Mouse (Mus musculus) urinary bladder, postnatal 10 days (tissue): ENCODE results near the gene Tgds.
"Not testable (repeated sequence)": the region's sequence is repeated elsewhere in the genome, so short reads cannot be mapped to it uniquely, and the experiment has no call there.

ENCODE experiments used
- DNase-seq: peaks from one replicate; pipeline ENCODE4 v3.0.0; 2022; ENCODE audit warnings: low spot score

The Tgds gene

DNA sequence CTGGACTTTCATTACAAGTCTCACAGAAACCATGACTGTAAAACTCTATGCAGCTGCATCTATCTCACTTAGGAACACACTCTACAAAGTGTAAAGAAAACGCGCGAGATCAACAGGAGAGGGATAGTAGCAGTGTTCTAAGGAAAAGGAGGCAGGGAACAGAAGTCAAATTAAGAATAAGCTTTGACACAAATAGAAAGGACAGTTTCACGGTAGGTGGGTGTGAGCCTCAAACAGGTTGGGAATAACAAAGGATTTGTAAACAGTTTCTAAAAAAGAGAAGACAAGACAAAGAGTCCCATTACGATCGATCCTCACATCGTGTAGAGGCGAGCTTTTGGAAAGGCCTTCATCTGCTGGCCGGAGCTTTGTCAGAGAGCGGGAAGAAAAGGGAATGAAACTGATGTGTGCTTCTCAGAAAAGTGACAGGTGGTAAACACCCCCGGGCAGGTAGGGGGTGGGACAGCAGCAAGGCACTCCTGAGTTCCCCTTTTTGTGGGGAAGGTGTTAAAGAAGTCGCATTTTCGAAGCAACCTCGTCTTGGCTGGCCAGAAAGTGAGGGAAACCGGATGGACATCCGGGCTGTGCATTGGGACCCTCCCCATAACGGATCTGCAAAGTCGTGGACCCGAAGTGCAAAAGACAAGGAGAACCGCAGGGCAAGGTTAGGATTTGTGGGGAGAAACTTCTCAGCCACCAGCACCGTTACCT, 469 bp downstream of the Tgds start:
- DNase-seq = no peak

DNA sequence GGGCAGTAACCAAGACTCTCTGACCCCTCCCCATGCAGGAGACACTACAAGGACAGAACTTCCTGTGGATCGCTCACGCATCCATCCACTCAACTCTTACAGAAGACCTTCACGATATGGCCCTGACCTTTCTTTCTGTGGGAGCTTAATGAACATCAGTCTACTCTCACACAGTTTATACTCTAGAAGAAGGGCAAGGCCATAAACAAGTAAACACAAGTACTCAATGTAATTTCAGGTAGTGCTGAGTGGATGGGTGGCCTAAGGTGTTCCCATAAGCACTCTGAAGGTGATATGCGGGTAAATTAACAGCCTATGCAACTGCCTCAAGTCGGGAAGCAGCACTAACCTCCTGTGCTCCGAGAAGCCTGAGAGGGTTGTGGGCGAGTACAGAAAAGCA, 1.1 kb downstream of the Tgds start:
- DNase-seq = no peak

DNA sequence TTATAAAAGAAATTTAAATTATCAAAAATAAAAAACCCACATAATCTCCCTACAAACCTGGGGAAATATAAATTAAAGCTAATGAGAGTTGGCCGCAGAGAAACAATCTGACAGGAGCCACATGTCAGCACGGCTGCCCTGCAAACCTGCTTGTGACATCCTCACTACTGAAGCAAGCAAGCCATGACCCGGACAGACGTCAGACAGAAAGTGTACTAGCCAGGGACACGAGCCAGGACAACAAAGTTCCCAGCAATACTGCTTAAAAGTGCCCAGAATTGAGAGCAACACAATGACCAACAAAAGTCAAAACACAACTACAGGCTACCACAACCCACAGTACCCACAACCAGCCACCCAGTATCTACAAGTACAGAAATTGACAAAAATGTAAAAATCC, 6.3 kb downstream of the Tgds start:
- DNase-seq = no peak

DNA sequence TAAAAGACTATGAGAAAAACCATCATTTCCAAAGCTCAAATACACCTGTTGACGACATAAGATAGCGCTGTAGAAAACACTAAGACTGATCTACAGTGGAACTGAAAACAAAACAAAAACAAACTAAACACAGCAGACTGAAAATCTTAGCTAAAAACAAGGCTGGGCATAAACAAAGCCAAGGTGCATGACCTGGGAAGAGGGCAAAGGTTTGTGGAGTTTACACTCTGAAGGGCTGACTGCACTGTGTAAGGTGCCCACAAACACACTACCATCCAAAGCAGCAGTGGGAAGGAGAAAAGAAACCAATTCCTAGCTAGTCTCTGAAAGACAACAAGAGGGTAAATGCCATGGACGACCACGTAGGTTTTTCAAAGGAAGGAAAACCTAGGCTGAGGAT, 7.8 kb downstream of the Tgds start:
- DNase-seq = no peak

DNA sequence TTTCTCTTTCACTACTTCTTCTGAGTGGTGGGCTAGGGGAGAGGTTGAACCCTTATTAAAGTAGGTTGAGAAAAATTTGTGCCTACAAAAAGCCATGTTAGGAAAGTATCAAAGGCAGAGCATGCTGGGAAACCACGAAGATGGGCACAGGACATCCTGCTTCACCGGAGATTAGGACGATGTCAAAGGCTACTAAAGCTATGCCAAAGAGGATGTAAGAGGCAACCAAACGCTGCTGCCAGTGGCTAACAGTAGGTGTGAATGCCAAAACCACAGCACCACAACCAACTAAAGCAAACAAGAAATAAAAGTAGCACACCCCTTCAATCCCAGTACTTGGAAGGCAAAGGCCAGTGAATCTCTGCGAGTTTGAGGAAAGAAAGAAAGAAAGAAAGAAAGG, 8.4 kb downstream of the Tgds start:
- DNase-seq = no peak

DNA sequence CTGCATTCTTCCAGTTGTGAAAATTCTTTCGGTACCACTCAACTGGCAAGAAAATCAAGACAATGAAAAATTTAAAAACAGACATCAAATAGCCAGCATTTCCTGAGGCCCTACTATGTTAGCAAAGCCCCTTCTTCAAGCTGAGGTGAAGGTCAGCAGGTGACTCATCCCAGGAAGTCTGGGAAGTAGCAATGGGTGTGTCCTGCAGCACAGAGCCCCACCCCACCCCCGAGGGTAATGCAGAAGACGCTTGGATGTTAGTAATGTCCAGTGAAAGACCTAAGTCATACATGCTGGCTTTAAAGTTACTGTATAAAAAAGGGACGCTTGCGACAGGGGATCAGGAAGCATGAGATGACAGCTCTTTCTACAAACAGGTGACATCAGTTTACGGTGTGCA, 19.4 kb downstream of the Tgds start:
- DNase-seq = no peak

DNA sequence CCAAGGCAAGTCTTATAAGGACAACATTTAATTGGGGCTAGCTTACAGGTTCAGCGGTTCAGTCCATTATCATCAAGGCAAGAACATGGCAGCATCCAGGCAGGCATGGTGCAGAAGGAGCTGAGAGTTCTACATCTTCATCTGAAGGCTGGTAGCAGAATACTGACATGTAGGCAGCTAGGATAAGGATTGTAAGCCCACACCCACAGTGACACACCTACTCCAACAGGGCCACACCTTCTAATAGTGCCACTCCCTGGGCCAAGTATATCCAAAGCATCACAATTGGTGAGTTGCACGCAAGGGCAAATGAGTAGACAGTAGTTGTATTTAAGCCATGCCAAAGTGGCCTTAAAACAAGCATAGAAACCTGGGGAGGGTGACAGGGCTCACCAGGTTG, 25.1 kb downstream of the Tgds start:
- not testable (repeated sequence) for DNase-seq

DNA sequence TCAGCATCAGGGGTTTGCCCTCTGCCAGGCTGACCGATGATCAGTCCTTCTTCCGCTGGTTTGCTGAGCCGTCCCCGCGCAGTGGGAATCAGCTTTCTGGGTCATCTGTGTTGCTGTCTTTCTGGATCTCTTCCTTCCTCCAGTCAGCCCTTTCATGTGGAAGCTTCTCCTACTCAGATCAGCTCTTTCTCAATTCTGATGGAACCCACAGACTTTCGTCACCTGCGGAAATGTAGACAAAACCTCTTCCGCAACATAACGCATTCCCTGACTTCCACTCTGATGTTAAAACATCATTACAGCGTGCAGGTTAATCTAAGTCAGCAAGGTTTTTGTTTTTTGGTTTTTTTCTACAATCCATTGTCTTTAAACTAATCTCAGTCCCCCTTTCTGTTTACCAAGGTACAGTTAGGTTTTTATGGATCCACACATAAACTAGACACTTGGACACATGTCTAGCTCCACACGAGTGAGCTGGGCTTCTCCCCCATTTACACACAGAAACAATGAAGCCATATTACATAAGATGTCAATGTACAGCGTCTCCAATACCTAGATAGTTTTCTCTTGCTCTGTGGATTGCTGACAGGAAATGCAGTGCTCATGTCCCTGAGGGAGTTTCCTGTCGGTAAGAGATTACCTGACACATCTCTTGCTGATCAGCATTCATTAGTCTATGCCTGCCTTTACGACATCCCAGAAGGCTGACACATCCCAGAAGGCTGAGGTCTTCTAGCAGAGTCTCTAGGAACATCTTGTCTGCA, 31.1 kb downstream of the Tgds start:
- DNase-seq = no peak

DNA sequence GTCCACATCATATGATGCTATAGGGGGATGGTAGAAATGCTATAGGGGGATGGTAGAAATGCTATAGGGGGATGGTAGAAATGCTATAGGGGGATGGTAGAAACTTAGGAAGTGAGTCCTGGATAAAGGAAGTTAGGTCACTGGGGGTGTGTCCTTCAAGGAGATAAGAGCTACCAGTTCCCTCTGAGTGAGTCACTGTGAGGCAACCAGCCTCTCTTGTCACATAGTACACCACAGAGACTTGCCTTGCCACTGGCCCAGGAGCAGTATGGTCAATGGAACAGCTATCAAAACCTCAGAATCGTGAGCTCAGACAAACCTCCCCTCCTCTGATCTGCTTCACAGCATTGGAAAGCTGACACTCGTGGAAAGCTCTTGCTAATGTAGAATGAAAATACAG, 34.3 kb downstream of the Tgds start:
- no peak for DNase-seq

DNA sequence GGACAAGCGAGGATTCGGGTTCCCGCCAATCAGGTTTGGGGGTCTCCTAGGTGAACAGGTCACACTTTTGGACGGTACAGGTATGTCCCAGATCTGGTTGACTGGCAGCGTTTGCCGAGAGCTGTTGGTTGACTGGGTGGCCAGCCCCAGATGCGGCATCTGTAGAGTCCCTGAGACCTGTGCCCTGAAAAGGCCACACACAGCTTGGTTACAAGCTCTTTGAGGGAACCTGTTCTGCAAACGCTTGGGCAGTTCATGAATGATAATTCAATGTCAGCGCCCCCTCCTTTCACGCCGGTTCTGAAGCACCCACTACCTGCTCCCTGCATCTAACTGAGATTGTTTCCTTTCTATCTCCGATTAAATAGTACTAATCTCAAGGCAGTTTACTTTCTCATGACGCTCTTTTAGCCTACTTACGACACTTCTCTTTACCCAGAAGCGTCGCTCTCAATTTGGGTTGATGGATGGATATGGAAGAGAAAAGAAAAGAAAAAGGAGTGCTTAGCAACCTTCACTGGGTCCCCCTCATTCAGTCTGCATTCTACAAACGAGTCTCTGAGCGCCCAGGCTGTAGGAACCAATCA, 42.7 kb downstream of the Tgds start:
- no peak for DNase-seq

DNA sequence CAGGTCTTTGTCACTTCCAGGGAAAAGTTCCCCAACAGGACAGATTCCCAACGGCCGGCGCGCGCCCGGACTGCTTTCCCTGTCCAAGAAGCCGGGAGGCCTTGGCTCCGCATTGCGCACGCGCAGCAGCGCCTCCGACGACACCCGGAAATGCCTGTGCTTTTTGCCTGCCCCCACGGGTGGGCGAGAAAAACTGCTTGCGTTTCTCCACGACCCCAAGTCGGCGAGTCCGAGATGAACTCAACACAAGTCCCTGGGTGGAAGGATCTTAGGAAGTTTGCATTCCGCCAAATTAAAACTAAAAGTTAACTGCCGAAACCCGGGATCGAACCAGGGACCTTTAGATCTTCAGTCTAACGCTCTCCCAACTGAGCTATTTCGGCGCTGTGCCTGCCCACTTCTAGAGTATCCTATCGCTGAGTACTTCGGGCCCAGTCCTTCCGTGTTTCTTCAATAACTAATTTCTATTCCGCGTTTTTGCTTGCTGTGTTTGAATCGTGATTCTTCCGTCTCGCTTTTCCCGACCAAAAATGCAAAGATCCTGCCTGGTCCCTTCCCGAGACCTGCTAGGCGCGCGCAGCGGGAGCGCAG, 43.2 kb downstream of the Tgds start:
- DNase-seq = peak; percentile 62

DNA sequence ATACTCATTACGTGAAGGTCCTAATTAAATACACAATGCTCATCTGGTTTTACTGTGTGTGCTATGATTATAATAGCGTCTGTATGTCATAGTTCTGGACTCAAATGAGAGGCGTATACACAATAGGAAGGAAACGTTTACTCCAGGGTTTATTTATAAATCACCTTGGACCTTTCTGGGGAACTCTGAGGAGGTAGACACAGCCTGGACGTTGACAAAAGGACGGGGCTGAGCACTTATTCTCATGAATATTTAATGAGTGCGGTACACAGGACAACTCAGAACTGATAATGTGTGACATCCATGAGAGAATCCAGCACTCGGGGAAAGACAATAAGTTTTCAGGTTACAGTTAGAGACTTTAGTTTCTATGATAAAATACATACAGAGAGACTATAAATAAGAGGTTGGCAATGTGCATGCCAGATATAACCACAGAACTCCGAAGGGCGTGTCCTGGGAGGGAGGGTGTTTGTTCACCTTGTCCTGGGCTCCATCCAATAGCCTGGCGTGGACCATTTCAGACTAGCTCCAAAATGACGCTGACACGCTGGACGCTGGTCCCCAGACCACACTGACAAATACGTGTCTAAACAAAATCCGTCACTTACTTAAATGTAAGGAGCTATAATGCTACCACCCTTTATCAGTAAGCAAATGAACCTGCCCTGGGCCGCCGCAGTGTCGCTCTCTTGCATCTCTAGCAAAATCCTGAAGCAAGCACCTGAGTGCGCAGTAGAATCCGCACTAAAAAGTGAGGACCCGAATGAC, 43.9 kb downstream of the Tgds start:
- no peak for DNase-seq

DNA sequence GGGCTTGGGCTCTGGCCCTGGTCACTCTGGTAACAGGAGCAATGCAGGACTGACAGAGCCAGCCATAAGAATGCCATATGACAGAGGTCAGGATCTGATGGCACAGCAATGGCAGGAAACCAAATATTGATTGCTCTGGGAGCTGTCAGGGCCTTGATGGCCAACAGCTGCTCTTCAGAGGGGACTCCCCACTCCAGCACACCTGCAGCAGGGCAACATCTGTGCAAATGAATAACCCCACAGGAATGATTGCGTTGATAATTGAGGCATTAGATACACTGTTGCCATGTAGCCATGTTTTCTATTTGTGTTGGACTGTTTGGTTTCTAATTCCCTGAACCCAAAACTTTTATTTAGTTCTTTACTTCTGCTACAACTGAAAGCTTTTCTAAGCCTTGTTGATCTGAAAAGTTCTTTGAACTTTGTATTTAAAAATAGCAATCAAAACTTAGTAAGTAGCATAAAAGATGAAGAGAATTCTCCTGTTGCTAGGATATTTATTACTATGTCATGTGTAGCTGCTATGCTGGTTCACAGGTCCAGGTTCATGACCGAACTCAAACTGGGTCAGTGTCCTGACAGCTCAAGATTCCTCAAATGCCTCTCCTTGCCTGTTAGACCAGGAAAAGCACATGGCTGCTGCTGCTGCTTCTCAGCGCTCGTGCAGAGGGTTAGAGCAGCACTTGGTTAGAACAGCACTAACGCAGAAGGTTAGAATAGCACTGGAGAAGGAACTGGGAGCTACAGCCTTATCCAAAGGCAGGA, 46.1 kb downstream of the Tgds start:
- DNase-seq = no peak

DNA sequence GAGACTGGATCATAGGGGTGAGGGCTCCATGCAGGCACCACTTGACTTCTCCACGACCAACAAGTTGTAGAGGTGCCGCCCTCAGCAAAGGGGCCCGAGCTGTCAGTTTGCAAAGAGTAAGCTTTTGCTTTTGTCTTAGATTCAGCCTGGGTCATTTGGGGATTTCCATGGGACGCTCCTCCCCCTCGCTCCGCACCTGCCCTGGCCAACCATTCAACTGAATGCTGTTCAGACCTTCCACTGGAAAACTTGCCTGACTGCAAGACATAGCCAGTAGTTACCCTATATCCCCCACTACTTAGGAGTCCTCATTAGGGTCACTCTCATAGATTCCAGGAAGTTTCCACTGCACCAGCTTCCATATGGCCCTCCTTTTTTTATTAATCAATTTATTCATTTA, 48.7 kb downstream of the Tgds start:
- no peak for DNase-seq

DNA sequence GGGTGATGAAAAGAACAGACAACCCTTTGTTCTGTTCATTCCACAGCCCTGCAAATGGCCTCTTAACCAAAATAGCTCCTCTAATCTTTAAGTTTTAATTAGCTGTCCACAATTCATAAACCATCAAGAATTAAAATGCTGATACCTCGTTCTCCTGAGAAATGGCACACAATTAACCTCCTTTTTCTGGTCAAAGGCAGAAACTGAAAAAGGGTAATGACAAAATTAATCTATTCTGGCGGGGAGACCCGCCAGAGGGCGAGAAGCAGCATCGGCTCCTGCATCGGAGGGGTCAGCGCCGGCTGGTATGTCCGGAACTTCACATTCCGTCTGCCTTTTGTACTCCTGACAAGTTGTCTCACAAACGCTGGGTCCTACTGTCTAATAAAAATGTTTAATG, 51.9 kb downstream of the Tgds start:
- DNase-seq = no peak

DNA sequence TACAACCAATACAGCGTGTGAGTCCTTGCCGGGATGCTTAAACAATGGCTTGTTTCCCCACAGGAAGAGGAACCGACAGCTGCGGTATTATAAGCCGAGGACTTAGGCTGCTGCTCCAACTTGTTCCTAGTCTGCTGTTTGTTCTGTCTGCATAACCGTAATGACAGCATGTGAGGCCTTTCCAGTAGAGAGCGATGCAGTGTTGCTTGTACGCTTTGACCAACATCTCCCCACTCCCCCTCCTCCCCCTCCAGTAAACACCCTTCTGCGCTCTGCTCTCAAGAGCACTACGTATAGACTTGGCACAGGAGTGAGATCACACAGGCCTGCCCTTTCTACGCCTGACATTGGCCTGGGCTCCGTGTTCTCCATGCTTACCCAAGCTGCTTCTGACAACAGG, 62.5 kb downstream of the Tgds start:
- no peak for DNase-seq

DNA sequence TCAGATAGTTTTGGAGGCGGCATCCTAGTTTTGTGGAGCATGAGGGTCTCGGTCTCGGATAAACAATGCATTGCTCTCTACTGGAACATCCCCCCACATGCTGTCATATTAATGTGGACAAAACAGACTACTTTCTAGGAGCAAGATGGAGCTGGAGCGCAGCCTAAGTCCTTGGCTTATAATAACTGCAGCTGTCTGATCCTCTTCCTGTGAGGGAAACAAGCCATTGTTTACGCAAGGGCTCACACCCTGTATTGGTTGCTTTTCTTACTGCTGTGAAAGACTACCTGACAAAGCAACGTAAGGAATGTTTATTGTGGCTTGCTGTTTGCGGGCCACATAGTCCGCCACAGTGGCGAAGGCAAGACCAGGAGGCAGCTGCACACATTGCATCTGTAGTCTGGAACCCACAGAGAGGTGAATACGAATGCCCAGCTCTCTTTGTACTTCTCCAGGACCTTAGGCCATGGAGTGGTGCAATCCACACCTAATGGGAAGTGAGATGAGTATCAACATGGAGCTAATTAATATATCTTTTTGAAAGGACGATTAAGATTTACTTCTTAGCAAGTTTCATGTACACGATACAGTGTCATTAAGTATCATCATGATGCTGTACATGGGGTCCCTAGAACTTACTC, 63.0 kb downstream of the Tgds start:
- no peak for DNase-seq
